Mouse (Mus musculus) testis, adult 2 months (tissue): ENCODE results near the gene Vwa8.

Experiments used
- CTCF ChIP-seq: fragments of 200-500 bp; IDR thresholded peaks from 2 replicates; pipeline ENCODE4 v1.5.1; 2012; ENCODE audit warnings: low read depth, mild to moderate bottlenecking, inconsistent platforms, low read length, moderate library complexity; ENCODE audit not compliant: control insufficient read depth, insufficient read depth, insufficient replicate concordance
- POLR2A ChIP-seq: fragments of 200-500 bp; IDR thresholded peaks from 2 replicates; pipeline ENCODE4 v1.6.1; 2012; ENCODE audit warnings: low read depth, mild to moderate bottlenecking, inconsistent platforms, low read length, moderate library complexity; ENCODE audit not compliant: control insufficient read depth

DNA sequence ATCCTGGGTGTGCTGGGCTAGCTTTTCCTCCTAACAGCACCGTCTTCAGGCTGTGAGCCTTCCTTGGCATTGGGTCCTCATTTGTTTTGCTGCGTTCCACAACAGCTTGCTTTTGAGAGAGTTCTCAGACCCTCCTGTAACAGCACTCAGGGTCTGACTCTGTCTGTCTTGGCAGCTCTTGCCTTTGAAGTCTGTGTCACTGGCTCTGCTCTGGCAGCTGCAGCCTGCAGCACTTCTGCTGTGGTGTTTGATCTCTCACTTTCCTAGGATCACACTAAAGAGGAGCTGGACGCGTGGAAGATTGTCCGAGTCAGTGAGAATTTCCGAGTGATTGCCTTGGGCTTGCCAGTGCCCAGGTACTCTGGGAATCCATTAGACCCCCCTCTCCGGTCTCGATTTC is 84.5 kb downstream of the Vwa8 start:
- TF ChIP-seq CTCF (no peak), POLR2A (no peak)
